Mouse (Mus musculus): Measurements from ENCODE around the gene Ahnak2.
A peak's percentile ranks its signal among the peaks of the same experiment; 100 is the strongest.

DNA sequence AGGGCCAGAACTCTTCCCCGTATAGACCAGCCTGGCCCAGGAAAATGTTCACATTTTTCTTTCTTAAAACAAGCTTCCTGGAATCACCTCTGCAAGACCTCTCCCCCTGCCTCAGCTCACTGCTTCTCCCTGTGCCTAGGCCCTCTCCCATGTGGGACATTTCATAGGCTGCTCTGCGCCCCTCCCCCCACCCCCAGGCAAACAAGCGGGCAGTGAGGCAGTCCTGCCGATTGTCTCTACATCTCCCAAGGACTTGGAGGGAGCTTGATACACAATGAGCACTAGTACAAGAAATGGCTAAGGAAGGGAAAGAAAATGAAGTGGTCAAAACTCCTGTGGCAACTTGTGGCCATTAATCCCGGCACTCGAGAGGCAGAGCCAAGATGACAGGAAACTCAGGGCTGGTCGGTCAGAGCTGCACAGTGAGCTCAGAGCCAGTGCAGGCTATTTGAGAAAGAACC lies 8.1 kb downstream of the Ahnak2 start:
- no peak for TF ChIP-seq CTCF (IDR thresholded peaks at IDR 0.05; ENCODE audit: low read depth)
- TF ChIP-seq EP300 (IDR thresholded peaks at IDR 0.05; ENCODE audit: low read depth) = peak; percentile 7; the same call in 1 of the 2 replicates

All from heart, postnatal 0 days (tissue).